Mouse (Mus musculus): ENCODE measurements around the gene Slc44a2.
A peak's percentile ranks its signal among the peaks of the same experiment; 100 is the strongest.
"Not testable (repeated sequence)": the region's sequence is repeated elsewhere in the genome, so short reads cannot be mapped to it uniquely, and the experiment has no call there.

Slc44a2 gene

GRCm38 (mm10) chr9:21299014-21299413 lies 21.5 kb upstream of the Slc44a2 start:
- DNase-seq (ENCODE audit: low read depth, low spot score): no peak

GRCm38 (mm10) chr9:21305065-21305464 lies 15.4 kb upstream of the Slc44a2 start:
- DNase-seq (ENCODE audit: low read depth, low spot score): no peak

- DNase-seq (ENCODE audit: low read depth, low spot score): peak; percentile 89
Observed at GRCm38 (mm10) chr9:21309150-21309741, 11.3 kb upstream of the Slc44a2 start.

GRCm38 (mm10) chr9:21311695-21312094 lies 8.8 kb upstream of the Slc44a2 start:
- no peak for DNase-seq (ENCODE audit: low read depth, low spot score)

GRCm38 (mm10) chr9:21312134-21312533 lies 8.4 kb upstream of the Slc44a2 start, which contains the start of gene Ap1m2:
Gene Ap1m2, minus strand, starts transcription at chr9:21312337.
- DNase-seq (ENCODE audit: low read depth, low spot score): no peak

GRCm38 (mm10) chr9:21313394-21313793 lies 7.1 kb upstream of the Slc44a2 start:
- DNase-seq (ENCODE audit: low read depth, low spot score): peak; percentile 90

GRCm38 (mm10) chr9:21314367-21315140 lies 5.9 kb upstream of the Slc44a2 start:
- no peak for DNase-seq (ENCODE audit: low read depth, low spot score)

- DNase-seq (ENCODE audit: low read depth, low spot score): no peak
Observed at GRCm38 (mm10) chr9:21315421-21315820, 5.1 kb upstream of the Slc44a2 start.

GRCm38 (mm10) chr9:21316696-21317095 lies 3.8 kb upstream of the Slc44a2 start:
- DNase-seq (ENCODE audit: low read depth, low spot score): peak; percentile 62

- DNase-seq (ENCODE audit: low read depth, low spot score): no peak
Observed at GRCm38 (mm10) chr9:21318792-21319191, 1.7 kb upstream of the Slc44a2 start.

- DNase-seq (ENCODE audit: low read depth, low spot score): peak; percentile 36
Observed at GRCm38 (mm10) chr9:21319503-21319902, 995 bp upstream of the Slc44a2 start.

- no peak for DNase-seq (ENCODE audit: low read depth, low spot score)
Observed at GRCm38 (mm10) chr9:21320280-21320618, 249 bp upstream of the Slc44a2 start.

- peak; percentile 71 for DNase-seq (ENCODE audit: low read depth, low spot score)
Observed at GRCm38 (mm10) chr9:21321513-21321835, 976 bp downstream of the Slc44a2 start.

GRCm38 (mm10) chr9:21322211-21322916 lies 1.9 kb downstream of the Slc44a2 start:
- peak; percentile 78 for DNase-seq (ENCODE audit: low read depth, low spot score)

- not testable (repeated sequence) for DNase-seq (ENCODE audit: low read depth, low spot score)
Observed at GRCm38 (mm10) chr9:21322917-21323297, 2.4 kb downstream of the Slc44a2 start.

GRCm38 (mm10) chr9:21324269-21324668 lies 3.8 kb downstream of the Slc44a2 start:
- peak; percentile 40 for DNase-seq (ENCODE audit: low read depth, low spot score)

- DNase-seq (ENCODE audit: low read depth, low spot score): no peak
Observed at GRCm38 (mm10) chr9:21327569-21327968, 7.1 kb downstream of the Slc44a2 start.

GRCm38 (mm10) chr9:21328041-21328440 lies 7.5 kb downstream of the Slc44a2 start:
- DNase-seq (ENCODE audit: low read depth, low spot score): peak; percentile 78

GRCm38 (mm10) chr9:21329041-21329440 lies 8.5 kb downstream of the Slc44a2 start:
- DNase-seq (ENCODE audit: low read depth, low spot score): peak; percentile 29

- DNase-seq (ENCODE audit: low read depth, low spot score): peak; percentile 66
Observed at GRCm38 (mm10) chr9:21329699-21330289, 9.3 kb downstream of the Slc44a2 start.

- peak; percentile 38 for DNase-seq (ENCODE audit: low read depth, low spot score)
Observed at GRCm38 (mm10) chr9:21331365-21332140, 11.1 kb downstream of the Slc44a2 start.
